Mouse (Mus musculus): Measurements from ENCODE around the gene Slc25a15. TPM values are rescaled to one million over a fixed set of nuclear protein-coding genes. Genes with fewer than 3 reads are reported as not detected.
A peak's percentile ranks its signal among the peaks of the same experiment; 100 is the strongest.

The Slc25a15 gene
- polyA plus RNA-seq (2015; fragmentation: Nextera tagmentation; extraction: Ambion mirVana): 8.8 TPM in 2 replicates

DNA sequence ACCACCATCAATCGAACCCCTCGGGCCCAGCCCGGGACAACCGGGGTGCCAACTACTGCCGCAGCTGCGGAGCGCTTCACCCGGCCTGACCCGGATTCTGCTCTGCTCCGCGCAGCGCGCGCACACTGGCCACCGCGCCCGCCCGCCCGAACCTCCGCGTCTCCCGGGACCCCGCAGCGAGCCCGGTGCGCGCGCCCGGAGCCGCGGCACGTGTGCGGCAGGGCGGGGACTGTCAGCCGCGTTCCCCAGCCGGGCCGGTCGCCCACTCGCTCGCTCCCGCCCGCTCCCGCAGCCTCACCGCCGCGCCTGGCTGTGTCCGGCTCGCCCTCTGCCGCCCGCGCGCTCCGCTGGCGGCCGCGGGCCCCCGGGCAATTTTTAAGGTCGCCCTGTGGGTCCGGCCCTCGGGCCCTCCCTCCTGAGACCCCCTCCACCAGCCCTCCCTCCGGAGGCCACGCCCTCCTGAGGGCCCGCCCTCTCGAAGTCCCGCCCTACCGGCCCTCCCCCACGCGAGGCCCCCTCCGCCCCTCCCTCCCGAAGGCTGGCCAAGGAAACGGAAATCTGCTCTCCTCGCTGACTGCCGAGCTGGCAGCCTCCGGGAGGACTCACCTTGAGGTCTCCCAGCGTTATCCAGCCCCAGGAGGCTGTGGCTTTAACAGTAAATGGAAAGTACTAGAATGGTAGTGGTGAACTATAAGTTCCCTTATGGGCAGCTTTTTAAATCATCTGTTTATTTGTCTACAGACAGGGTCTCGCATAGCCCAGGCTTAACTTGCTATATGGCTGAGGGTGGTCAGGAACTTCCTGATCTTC, at the start of gene Slc25a15:
Gene Slc25a15, minus strand, starts transcription at position 456 of the 810 bp plus-strand sequence.
- ATAC-seq (ENCODE audit: low FRiP score): peak; percentile 94
- Histone ChIP-seq H3K9ac (peak within 1 kb of the TSS; percentile 85), H3K36me3 (no peaks in the 10 kb centered on the region), H3K4me1 (replicated peaks) (peaks cover 12% of the 10 kb centered on the region), H3K9me3 (no peaks in the 10 kb centered on the region), H3K27me3 (peaks cover 3% of the 10 kb centered on the region; the same call in 1 of the 2 replicates), H3K4me2 (peak within 1 kb of the TSS; percentile 80), H3K27ac (peak within 1 kb of the TSS; percentile 88), H3K4me3 (peak within 1 kb of the TSS; percentile 70)
- under 1% methylated on average over 54 of the region's 77 CpGs for WGBS

DNA sequence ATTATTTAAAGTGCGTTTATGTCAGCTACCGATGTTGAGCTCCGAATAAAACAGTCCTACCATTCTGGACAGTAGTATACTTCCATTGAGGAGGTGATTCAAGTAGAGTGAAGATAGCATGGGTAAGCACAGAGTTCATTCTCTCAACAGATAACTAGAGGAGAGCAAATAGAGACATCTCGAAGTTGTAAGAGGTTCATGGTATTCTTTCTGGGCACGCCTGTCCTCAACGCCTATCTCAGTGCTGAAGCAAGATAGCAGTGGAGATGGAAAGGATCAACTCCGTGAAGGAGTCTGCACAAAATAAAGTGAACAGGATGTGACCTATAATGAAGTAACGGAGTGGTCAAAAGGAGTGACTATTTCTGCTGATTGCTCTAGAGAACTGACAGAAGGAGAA, 13.6 kb upstream of the Slc25a15 start:
- H3K27ac ChIP-seq: no peak overlapping the region
- peak overlapping the region; percentile 71 for H3K4me3 ChIP-seq
- 0 out of 2 replicates have a peak, but pooled peaks cover 5% of the 10 kb centered on the region for H3K27me3 ChIP-seq
- no peaks in the 10 kb centered on the region for H3K9me3 ChIP-seq
- peak overlapping the region; percentile 85 for H3K4me2 ChIP-seq
- H3K4me1 ChIP-seq (replicated peaks): peaks cover 23% of the 10 kb centered on the region
- H3K36me3 ChIP-seq: peaks cover 12% of the 10 kb centered on the region
- peak overlapping the region; percentile 89 for H3K9ac ChIP-seq
- ATAC-seq (ENCODE audit: low FRiP score): no peak
- 26% methylated on average over 8 of the region's 8 CpGs for WGBS

DNA sequence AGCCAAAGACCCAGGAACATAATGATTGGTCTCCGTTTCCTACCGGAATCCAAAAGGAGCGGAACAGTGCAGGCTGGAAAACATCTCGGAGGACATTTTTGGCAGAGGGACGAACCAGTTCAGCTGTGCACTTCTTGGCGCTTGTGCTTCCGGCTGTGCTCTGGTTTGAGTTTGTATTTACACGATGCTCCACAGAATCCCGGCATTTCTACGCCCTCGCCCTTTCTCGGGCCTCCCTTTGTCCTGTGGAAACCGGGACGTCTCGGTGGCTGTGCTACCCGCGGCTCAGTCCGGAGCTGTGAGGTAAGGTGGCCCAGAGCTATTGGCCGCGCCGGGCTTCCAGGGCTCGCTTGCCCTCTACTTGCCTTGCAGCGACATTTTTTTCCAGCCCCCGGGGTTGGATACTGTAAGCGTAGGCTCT, 12.9 kb upstream of the Slc25a15 start, which contains the start of gene Mrps31:
Gene Mrps31, plus strand, starts transcription at position 80 of the 421 bp plus-strand sequence.
- peak; percentile 95 for ATAC-seq (ENCODE audit: low FRiP score)
- H3K27me3 ChIP-seq: 0 out of 2 replicates have a peak, but pooled peaks cover 5% of the 10 kb centered on the region
- peak within 1 kb of the TSS; percentile 85 for H3K4me2 ChIP-seq
- no peaks in the 10 kb centered on the region for H3K9me3 ChIP-seq
- H3K36me3 ChIP-seq: peaks cover 11% of the 10 kb centered on the region
- under 1% methylated on average over 25 of the region's 25 CpGs for WGBS
- H3K9ac ChIP-seq: peak within 1 kb of the TSS; percentile 89
- H3K4me3 ChIP-seq: peak within 1 kb of the TSS; percentile 71
- peaks cover 23% of the 10 kb centered on the region for H3K4me1 ChIP-seq (replicated peaks)
- peak within 1 kb of the TSS; percentile 85 for H3K27ac ChIP-seq

DNA sequence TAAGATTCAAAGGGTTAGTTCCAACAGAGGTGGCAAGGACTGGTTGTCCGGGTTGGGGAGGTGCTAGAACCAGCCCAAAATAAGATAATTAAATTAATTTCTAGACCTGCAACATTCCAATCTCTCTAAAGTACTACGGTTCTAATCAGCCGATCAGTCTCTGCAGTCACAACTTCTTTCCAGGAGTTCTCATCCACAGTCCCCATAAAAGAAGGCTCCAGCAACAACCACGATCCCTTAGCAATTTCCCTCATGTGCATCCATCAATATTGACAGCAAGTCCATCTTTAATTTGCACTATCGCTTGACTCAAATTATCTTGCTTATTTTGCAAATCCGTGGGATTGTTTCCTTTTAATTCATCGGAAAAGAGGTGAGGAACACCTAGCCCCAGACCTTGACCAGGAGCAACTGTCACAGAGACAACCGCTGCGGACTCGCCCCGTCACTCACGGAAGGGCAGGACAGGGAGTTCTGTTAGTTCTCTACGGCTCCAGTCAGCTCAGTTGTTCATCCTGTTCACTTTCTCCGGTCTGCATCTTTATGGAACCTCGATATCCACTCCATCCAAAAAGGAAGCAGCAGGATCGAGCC, 12.4 kb upstream of the Slc25a15 start:
- peak; percentile 65 for ATAC-seq (ENCODE audit: low FRiP score)
- peaks cover 5% of the 10 kb centered on the region for H3K36me3 ChIP-seq
- 16% methylated on average over 16 of the region's 16 CpGs for WGBS

DNA sequence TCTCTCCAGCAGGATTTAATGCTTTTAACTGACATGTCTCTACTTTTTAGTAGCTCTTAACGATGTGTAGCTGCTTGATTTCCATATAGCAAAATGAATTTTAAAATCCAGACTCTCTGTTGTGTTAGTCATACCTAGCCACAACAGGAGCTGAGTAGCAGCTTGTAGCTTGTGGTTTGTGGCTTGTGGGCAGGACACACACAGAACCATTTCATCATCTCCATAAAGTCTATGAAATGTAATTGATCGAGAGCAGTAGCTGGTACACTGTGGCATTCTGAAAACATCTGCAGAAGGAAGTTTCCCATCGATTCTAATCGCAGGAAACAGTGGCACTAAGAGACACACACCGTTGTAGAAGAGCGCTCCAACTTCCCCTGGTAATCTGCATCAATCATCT, 7.3 kb upstream of the Slc25a15 start:
- Histone ChIP-seq H3K4me2 (no peak overlapping the region), H3K9ac (no peak overlapping the region), H3K4me3 (no peak overlapping the region), H3K9me3 (no peaks in the 10 kb centered on the region), H3K27me3 (peaks cover 14% of the 10 kb centered on the region; the same call in 1 of the 2 replicates), H3K27ac (no peak overlapping the region), H3K36me3 (no peaks in the 10 kb centered on the region), H3K4me1 (replicated peaks) (peaks cover 3% of the 10 kb centered on the region)
- ATAC-seq (ENCODE audit: low FRiP score): no peak
- 79% methylated on average over 6 of the region's 6 CpGs for WGBS

More for the DNA sequence above, 12.4 kb upstream of the Slc25a15 start:
- H3K4me2 ChIP-seq: peak overlapping the region; percentile 85
- H3K4me1 ChIP-seq (replicated peaks): peaks cover 23% of the 10 kb centered on the region
- H3K27ac ChIP-seq: peak overlapping the region; percentile 85
- no peaks in the 10 kb centered on the region for H3K9me3 ChIP-seq
- H3K27me3 ChIP-seq: 0 out of 2 replicates have a peak, but pooled peaks cover 5% of the 10 kb centered on the region
- H3K4me3 ChIP-seq: peak overlapping the region; percentile 71
- peak overlapping the region; percentile 89 for H3K9ac ChIP-seq

DNA sequence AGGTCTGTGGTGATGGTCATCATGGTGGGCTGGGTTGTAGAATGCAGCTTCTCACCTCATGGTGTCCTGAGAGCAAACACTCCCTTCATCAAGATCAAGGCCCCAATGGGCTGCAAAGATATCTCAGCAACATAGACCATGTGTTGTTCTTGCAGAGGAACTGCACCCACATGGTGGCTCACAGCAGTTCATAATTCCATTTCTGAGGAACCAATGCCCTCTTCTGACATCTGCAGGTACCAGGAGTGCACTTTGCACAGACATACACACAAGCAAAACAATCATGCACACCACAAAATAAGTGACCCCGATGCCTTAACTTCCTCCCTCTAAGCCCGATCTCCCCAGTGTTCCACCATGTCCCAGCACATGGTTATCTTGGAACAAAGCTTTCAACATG, 4.8 kb upstream of the Slc25a15 start:
- peaks cover 5% of the 10 kb centered on the region; the same call in 1 of the 2 replicates for H3K4me1 ChIP-seq (replicated peaks)
- H3K27ac ChIP-seq: no peak overlapping the region
- no peak overlapping the region for H3K4me3 ChIP-seq
- H3K9ac ChIP-seq: no peak overlapping the region
- peaks cover 14% of the 10 kb centered on the region; the same call in 1 of the 2 replicates for H3K27me3 ChIP-seq
- 95% methylated on average over 2 of the region's 2 CpGs for WGBS
- H3K4me2 ChIP-seq: no peak overlapping the region
- no peak for ATAC-seq (ENCODE audit: low FRiP score)
- no peaks in the 10 kb centered on the region for H3K9me3 ChIP-seq
- no peaks in the 10 kb centered on the region for H3K36me3 ChIP-seq

DNA sequence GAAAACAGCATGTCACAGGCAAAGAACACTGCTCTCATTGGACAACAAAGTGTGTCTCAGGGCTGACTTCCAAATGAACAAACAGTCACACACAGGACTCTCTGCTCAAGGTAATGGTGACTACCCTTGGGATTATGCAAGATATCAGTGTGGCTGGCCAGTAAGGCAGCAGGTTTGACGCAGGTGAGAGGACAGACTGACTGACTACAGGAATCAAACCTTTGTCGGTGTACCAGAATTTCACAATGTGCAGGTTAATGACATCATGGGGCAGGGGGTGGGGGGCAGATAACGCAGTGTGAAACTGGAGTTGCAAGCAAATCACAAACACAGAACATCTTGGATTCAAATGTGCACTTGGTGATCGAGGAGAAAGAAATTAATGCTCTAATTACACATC, 2.2 kb upstream of the Slc25a15 start:
- whole genome bisulfite sequencing: 86% methylated on average over 4 of the region's 4 CpGs
- H3K4me1 ChIP-seq (replicated peaks): peaks cover 12% of the 10 kb centered on the region
- H3K9me3 ChIP-seq: no peaks in the 10 kb centered on the region
- peaks cover 9% of the 10 kb centered on the region; the same call in 1 of the 2 replicates for H3K27me3 ChIP-seq
- H3K27ac ChIP-seq: no peak overlapping the region
- H3K4me3 ChIP-seq: no peak overlapping the region
- ATAC-seq (ENCODE audit: low FRiP score): no peak
- H3K9ac ChIP-seq: no peak overlapping the region
- H3K4me2 ChIP-seq: no peak overlapping the region
- H3K36me3 ChIP-seq: no peaks in the 10 kb centered on the region

DNA sequence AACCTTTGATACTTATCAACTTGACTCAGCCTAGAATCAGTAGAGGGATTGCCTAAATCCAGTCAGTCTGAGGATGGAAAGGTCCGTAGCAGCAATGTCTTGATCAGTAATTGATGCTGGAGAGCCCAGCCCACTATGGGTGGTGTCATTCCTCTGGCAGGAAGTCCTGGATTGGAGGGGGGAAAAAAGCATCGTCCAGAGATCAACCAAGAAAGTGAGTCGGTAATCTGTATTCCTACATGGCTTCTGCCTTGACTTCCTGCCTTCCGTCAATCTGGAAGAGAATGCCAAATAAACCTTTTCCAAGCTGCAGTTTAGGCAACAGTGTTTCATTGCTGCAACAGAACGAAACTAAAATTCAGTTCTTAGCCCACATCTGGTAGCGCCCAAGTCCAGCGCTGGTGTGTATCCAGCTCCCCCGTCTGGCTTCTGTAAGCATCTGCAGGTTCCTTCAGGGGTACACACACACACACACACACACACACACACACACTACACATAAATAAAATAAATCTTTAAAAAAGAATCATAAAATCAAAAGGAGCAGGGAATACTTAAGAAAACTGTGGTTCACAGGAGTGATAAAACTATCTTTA, 986 bp upstream of the Slc25a15 start:
- Histone ChIP-seq H3K9me3 (no peaks in the 10 kb centered on the region), H3K27me3 (peaks cover 5% of the 10 kb centered on the region; the same call in 1 of the 2 replicates), H3K4me1 (replicated peaks) (peaks cover 12% of the 10 kb centered on the region), H3K4me3 (peak overlapping the region; percentile 70), H3K9ac (peak overlapping the region; percentile 85; the same call in 1 of the 2 replicates), H3K4me2 (peak overlapping the region; percentile 80), H3K36me3 (no peaks in the 10 kb centered on the region), H3K27ac (peak overlapping the region; percentile 88; the same call in 1 of the 2 replicates)
- 95% methylated on average over 8 of the region's 8 CpGs for WGBS
- ATAC-seq (ENCODE audit: low FRiP score): no peak

DNA sequence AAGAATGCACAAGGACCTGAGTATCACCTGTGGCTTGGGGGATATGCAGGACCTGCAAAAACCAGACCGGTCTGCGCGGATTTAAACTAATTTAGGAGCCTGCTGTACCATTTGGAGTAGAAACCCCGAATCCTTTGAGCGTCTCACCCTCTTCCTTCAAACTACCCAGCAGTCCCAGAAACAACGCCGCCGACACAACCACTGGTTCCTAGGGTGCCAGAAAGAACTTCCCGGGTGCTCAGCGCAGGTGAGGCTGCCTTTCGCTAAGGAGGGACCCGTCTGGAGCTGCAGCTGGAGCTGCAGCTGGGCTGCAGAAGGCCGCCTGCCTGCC, 621 bp downstream of the Slc25a15 start:
- H3K27ac ChIP-seq: peak overlapping the region; percentile 88
- no peaks in the 10 kb centered on the region for H3K9me3 ChIP-seq
- H3K4me3 ChIP-seq: peak overlapping the region; percentile 70
- H3K4me1 ChIP-seq (replicated peaks): peaks cover 12% of the 10 kb centered on the region
- H3K4me2 ChIP-seq: peak overlapping the region; percentile 80
- WGBS: under 1% methylated on average over 13 of the region's 13 CpGs
- peak overlapping the region; percentile 85 for H3K9ac ChIP-seq
- H3K36me3 ChIP-seq: 0 out of 2 replicates have a peak, but pooled peaks cover 3% of the 10 kb centered on the region
- peaks cover 3% of the 10 kb centered on the region; the same call in 1 of the 2 replicates for H3K27me3 ChIP-seq
- no peak; the same call in 1 of the 2 replicates for ATAC-seq (ENCODE audit: low FRiP score)

DNA sequence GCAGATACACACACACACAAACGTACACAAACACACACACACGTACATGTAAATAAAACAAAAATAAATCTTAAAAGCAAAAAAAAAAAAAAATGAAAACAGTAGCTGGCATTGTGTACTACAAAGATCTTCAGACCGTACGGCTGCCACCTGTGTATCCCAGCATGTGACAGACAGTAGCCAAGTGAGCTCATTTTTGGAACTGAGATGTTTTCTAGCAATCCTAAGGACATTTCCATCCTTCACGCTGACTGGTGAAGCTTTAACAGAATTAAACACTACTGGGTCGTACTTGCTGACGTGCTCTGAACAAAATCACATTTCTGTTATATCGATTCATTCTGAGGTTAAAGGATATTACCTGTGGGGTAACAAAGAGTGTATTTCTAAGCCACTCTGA, 3.1 kb downstream of the Slc25a15 start:
- peaks cover 12% of the 10 kb centered on the region for H3K4me1 ChIP-seq (replicated peaks)
- no peak overlapping the region for H3K4me3 ChIP-seq
- no peak overlapping the region for H3K9ac ChIP-seq
- WGBS: 95% methylated on average over 8 of the region's 8 CpGs
- no peak for ATAC-seq (ENCODE audit: low FRiP score)
- no peak overlapping the region for H3K4me2 ChIP-seq
- peaks cover 6% of the 10 kb centered on the region; the same call in 1 of the 2 replicates for H3K36me3 ChIP-seq
- no peak overlapping the region for H3K27ac ChIP-seq
- H3K27me3 ChIP-seq: no peaks in the 10 kb centered on the region
- no peaks in the 10 kb centered on the region for H3K9me3 ChIP-seq

DNA sequence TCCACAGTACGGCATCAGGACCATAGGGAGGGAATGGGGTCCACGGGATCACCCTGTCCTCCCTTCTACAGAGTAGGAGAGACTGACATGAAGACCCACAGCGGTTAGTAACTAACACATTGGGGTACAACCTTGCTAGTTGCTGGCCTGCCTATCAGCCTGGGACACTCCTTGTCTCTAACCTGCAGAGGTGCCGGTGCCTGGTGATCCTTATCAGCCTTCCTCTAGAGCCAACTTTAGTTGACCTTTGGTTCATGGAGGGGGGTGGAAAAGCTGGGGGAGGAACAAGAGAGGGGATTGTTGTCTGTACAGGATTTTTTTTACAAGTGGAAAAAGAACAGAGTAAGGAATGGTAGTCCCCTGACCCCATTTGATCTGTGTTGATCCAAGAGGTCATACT, 3.9 kb downstream of the Slc25a15 start:
- WGBS: 95% methylated on average over 4 of the region's 4 CpGs

More for the DNA sequence above, 3.9 kb downstream of the Slc25a15 start:
- no peak overlapping the region for H3K27ac ChIP-seq
- no peak overlapping the region for H3K4me3 ChIP-seq
- H3K9me3 ChIP-seq: no peaks in the 10 kb centered on the region
- H3K27me3 ChIP-seq: no peaks in the 10 kb centered on the region
- ATAC-seq (ENCODE audit: low FRiP score): no peak
- H3K36me3 ChIP-seq: peaks cover 13% of the 10 kb centered on the region
- H3K4me2 ChIP-seq: no peak overlapping the region
- peaks cover 12% of the 10 kb centered on the region for H3K4me1 ChIP-seq (replicated peaks)
- H3K9ac ChIP-seq: no peak overlapping the region
